Mouse (Mus musculus): Measurements from ENCODE around the gene Nmd3. TPM values are rescaled to one million over a fixed set of nuclear protein-coding genes. Genes with fewer than 3 reads are reported as not detected.

The Nmd3 gene
- total RNA-seq, 4 experiments from 2014 or later: 27.2 to 37.7 (median 34.8) TPM

DNA sequence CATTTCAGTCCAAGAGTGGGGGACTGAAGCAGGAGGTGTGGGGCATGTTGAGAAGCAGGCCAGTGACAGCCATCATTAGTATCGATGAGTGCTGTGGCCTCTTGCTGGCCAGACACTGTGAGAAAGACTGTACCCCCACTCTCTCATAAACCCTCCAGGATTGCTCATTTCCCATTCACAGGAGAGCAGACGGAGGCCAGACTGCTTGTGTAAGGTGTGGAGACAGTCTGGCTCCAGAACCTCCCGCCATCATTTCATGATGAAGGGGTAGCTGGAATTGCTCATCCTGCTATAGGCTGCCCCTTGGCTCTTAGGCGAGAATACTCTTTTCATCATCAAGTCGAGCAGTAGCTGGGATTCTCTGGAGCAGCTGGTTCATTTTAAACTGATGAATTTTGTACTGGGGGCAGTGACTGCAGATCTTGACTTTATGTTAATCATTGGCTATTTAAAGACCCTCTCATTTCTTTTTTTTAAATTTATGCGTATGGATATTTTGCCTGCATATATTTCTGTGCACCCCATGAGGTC is 41.1 kb downstream of the Nmd3 start:
- DNase-seq (ENCODE audit: low spot score in 2 of 2): no peak

DNA sequence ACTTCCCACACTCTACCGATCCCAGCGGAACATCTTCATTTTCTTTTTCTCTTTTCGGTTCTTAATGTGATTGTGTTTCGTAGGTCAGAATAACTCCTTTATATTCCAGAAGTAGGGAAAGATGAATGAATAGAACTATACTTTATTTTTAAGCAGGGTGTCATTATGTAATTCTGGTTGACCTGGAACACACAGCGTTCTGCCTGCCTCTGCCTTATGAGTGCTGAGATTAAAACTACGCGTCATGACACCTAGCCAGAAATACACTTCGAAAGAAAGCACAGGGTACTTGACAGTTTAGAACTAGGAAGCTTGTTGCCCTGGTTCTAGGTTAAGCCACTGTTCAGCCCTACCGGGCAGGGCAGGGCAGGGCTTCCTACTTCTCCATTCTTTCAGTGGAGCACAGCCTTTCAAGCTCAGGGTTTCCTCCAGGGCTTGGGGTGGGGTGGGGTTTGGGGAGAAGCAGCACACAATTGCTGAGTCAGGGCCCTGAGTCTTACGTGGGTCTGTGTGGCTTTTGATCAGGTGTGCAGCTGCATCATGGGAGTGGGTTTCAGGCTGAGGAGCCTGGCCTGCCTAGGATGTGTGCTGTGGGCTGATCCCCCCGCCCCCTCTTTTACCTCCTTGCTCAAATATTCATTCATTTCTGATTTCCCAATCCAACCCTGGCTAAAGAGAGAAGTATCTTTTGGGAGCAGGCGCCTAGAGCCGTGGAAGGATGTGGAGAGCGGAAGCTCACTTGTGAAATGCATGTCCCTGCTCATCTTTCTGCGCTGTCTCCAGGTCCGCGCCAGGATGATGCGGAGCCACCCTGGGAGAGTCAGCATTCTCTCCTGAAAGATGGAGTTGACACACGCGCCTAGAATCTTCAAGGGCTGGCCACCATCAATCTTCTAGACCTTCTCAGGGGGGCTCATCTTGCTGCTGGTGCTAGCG is 42.1 kb downstream of the Nmd3 start:
- DNase-seq (ENCODE audit: low spot score in 2 of 2): no peak

DNA sequence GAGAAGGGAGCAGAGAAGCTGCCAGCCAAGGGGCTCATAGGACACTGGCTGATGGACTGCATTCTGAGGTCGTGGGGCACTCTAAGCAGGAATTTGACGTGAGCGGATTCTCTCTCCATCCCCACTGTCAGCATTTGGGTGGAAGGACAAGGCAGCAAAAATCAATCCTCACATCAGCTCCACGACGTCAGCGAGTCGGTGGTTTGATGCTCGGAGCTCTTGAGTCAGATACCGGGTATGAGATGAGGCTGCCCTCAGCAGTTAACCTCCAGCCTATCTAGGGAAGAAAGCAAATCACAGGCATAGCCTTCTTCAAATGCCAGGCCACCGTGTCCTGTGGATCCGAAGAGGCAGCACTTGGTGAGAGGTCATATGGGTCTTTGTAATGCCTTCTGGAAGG is 43.4 kb downstream of the Nmd3 start:
- DNase-seq (ENCODE audit: low spot score in 2 of 2): no peak

DNA sequence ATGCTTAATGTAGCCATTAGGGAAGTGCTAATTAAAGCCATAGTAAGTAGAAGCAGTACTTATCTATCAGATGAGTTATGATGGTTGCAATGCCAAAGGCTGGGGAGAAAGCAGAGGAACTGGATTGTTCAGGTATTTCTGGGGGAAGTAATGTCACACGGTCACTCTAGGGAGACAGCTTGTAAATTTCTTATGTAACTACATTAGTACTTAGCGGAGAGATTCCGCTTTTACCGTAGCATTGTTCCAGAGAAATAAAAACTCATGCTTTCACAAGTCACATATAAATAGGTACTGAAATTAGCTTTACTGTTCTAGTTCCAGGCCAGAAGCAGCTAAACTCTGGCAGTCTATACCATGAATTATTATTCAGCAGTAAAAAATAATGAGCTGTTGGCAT is 47.4 kb downstream of the Nmd3 start:
- DNase-seq (ENCODE audit: low spot score in 2 of 2): no peak

DNA sequence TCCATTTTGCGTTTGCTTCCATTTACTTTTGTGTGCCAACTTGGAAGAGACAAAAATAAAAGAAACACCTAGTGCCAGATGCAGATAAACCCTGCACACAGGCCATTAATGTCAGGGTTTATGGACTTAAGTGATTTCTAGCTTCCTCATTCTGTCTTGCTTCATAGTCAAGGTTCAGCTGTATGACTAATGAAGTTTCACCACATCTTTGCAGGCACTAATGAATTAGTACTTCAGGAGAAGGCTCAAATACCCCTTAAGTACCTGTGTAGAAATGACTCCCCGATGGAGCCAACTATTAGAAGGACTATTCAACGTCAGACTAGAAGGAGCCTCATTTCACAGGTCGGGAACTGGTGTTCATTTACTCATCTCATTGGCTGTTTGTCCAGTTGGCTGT is 51.6 kb downstream of the Nmd3 start:
- no peak for DNase-seq (ENCODE audit: low spot score in 2 of 2)

DNA sequence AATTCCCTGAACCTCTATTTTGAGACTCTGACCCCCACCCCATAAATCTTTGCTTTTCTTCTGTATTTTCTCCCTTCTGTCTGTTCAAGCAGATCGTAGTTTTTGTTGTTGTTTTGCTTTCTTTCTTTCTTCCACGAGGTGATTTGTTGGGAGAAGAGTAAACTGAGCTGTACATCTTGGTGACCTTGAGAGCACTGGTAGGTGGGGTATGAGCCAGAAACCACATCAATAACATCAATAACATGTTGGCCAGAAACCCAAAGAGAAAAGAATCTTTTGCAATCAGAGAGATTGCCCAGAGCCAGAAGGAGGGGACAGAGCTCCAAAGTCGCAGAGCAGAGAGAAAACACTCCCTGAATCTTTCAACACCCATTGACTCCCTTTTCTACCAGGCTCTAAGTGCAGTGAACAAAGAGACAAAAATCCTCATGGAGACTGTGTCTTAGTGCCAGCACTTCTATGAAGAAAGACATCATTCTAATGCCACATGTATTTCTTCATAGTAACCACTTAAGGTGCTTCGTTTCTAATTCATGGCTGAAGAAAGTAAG is 57.5 kb downstream of the Nmd3 start:
- no peak for DNase-seq (ENCODE audit: low spot score in 2 of 2)

DNA sequence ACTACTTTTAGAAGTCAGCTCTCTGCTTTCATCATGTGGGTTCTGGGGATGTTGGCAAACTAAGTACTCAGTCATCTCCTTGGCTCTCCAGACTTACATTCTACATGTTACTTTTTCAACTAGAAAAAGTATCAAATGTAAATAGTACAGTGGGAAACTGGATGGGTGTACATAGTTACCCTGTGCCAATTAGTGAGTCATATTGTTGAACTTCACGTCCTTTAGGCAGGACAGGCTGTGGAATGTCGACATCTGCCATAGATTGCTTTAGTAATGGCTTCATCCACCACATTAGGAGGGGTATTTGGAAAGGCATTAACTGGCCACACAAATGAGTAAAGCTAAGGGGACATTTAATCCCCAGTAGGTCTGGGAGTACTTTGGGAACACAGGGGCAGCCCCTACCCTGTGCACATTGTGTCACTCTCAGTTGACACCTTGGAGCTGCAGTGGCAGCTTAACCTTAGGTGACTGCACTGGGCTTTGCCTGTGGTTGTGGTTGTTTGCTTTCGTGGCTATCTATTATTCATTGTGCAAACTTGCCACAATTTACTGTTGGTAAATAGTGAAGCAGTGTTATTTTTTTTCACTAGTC is 71.1 kb downstream of the Nmd3 start:
- DNase-seq (ENCODE audit: low spot score in 2 of 2): no peak

DNA sequence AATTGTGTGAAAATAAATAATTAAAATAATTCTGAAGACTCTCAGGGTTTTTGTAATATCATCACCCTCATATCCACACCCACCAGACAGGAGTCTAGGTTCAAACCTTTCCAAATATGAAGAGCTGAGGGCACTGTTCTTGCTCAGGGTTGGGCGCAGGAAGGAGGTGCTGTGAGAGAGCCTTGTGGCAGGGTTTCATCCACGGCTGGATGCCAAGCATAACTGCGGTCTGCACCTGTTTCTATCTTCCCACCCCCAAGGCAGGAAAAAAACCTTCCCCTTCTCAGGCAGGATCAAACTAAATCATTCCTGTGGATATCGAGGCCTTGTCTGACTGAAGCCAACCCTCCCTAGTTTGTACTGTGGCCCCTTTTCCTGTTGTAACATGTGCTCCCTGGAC is 75.7 kb downstream of the Nmd3 start:
- no peak for DNase-seq (ENCODE audit: low spot score in 2 of 2)

DNA sequence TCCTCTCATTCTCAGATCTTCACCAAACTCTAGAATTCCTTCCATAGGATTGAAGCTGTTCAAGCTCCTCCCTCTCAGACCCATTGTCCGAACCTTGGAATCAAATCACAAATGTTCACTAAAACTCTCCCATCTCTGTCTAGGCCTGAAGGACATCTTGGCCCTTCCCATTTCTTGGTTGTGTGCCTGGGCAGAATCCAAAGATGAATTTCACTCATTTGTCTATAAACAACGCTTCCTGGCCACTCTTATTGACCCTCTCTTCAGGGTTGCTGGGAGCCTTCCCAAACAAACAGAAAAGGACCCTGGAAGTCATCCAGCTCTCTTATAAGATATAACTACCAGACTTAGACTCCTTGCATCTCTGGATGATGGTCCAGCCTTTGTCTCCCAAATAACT is 76.2 kb downstream of the Nmd3 start:
- no peak for DNase-seq (ENCODE audit: low spot score in 2 of 2)

DNA sequence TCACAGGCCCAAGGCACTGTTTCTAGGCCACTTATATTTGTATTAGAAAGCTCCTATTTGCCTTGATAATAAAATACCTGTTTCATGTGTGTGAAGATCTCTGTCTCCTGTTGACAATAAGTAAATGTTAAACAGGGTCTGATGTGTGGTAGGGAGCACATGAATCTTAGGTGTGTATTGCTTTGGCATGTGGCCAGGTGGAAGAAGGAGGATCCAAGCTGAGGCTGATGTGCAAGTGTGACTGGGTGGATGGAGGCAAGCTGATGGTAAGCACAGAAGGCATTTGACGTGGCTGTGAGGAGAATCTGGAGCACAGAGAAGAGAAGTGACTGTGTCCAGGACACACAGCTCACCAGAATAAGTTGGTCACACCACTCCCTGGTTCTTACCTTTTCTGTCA is 77.3 kb downstream of the Nmd3 start:
- no peak for DNase-seq (ENCODE audit: low spot score in 2 of 2)

DNA sequence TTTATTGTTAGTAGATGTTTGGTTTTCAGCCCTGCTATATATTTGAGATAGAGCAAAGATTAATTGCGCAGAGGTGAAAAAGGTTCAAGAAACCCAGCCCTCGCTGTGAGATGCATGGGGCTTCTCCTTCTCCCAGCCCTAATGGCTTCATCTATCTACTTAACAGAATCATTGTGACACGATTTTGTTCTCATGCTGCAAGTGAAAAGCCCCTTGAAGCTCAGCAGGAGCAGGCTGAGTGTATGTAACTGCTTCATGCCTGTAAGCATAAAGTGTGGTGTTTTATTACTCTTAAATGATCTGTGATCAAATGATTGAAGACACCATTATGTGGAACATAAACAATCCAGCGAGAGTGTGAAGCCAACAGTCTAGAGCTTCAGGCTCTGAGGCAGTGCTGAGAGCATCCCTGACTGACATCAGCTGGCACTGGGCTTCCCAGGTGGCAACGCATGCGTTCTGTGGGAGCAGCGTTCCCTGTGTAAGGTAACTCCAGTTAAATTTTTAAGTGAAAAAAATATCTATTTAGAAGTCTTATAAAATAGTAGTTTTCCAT is 79.1 kb downstream of the Nmd3 start:
- no peak for DNase-seq (ENCODE audit: low spot score in 2 of 2)

DNA sequence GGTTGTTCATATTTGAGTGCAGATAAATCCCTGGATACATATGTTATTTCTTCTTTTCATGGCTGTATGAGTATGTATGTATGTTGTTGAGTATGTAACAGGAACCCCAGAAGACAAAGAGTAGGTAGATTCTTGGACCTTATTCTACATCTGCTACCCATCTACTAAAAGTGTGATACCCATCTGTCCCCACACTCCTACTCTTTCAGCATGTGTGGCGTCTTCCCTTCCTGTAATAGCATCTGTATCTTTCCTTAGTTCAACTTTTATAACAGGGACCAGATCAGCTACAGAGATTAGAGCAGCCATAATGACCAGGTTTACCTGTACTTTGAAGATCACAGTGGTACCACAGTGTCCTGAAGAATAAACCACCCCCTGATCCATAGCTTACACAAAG is 81.4 kb downstream of the Nmd3 start:
- no peak for DNase-seq (ENCODE audit: low spot score in 2 of 2)

Other genes starting within 250 kb of the Nmd3 start
- gene B3galnt1, start 123.0 kb upstream of the Nmd3 start, total RNA-seq (2022): 1 to 10 TPM in 3 of 4 experiments, under 1 TPM in 1; 0.90 to 1.9 (median 1.5) TPM
- gene Sptssb, start 138.0 kb downstream of the Nmd3 start, total RNA-seq (2022): not detected

Data from gastrocnemius, adult 8-10 months (tissue).